Mouse (Mus musculus) E14TG2a.4 (cell line): ENCODE measurements around the gene Galm.

Experiments
- CTCF ChIP-seq: conservative IDR thresholded peaks from 2 replicates; pipeline ENCODE4 v1.5.1; 2014; ENCODE audit warnings: low read length
- NANOG ChIP-seq: IDR thresholded peaks from 2 replicates; pipeline ENCODE4 v1.6.1; 2014; ENCODE audit warnings: borderline replicate concordance, low read length, mixed read lengths

- TF ChIP-seq CTCF (no peak), NANOG (no peak)
Observed at GRCm38 (mm10) chr17:80180468-80180867, 53.2 kb downstream of the Galm start.
